Mouse (Mus musculus): ENCODE results near the gene Rrnad1. TPM values are rescaled to one million over a fixed set of nuclear protein-coding genes. Genes with fewer than 3 reads are reported as not detected.
A peak's percentile ranks its signal among the peaks of the same experiment; 100 is the strongest.

Rrnad1 gene
- total RNA-seq (2021): 10 to 100 TPM; 16.6 to 18.8 TPM

DNA sequence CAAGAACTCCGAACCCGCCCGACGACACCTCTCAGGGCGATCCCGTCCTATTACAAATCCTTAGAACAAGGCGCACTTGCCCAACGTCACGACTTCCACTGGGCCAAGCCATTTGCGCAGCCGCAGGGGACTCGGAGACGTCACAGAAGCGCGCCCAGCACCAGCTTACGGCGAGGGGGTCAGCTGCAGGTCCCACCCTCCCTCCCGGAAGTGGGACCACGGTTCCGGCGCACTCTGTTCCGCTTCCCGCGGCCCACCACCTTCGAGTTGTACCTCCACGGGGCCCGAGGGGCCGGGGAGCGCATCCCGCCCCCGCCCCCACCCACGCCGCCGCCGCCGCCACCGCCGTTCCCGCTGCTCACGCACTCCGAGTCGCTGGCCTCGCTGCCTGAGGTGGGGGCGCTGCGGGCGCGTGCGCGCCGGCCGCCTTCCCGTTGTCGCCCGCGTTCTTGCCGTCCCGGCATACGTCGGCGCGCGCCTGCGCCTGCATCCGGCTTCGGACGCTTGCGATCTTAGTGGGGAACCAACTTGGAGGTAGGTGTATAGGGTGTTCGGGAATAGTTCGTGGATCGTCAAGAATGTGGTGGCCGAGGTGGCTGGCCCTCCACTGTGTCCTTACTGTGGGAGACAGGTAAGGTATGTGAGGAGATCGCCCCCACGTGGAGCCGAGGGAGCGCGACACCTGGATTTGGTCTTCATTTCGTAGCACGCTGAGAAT is at the start of gene Rrnad1, which contains the start of gene Isg20l2:
Gene Rrnad1 (minus strand): TSS at position 640 of the 718 bp plus-strand sequence.
Gene Isg20l2 (plus strand): TSS at position 237 of the 718 bp plus-strand sequence.
- intact Hi-C loops (cut with DNase I): no loop called here
- peak; percentile 98 for DNase-seq (ENCODE audit: extremely low spot score in 1 of 2, low spot score in 2 of 2)

DNA sequence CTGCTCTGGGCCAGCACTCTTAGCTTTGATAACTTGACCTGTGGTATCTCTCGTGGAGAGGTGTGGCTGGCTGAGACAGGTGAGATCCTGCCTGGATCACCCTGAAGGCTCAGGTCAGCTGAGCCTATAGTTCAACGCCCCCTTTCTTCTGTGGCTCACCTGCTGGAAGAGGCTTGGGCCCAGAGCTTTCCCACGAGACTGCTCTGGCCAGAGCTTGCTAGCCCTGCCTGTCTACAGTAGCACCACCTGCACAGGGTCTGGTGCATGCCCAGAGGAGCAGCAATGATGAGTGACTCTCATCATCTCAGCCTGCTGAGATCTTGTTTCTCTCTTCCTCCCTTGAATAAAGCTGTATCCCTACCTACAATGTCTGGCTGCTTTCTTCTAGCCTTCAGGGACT is 49.6 kb upstream of the Rrnad1 start:
- intact Hi-C loops (cut with DNase I): no loop called here
- no peak for DNase-seq (ENCODE audit: extremely low spot score in 1 of 2, low spot score in 2 of 2)

DNA sequence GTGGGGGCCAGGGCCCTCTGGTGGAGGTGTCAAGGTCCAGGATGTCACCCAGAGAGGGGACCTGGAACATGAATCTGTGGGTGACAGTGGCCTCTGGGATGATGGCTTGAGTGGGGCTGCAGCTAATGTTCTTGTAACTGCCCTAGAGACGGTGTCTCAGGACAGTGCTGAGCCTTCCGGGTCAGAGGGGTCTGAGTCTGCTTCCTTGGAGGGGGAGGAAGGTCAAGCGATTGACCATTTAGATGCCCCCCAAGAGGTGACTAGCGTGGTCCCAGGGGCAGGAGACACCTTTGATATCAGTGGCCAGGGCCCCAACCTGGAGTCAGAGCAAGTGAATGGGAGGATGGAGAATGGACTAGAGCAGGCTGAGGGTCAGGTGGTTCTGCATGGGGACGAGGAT is 49.0 kb upstream of the Rrnad1 start:
- intact Hi-C loops (cut with DNase I): no loop called here
- no peak for DNase-seq (ENCODE audit: extremely low spot score in 1 of 2, low spot score in 2 of 2)

GRCm38 (mm10) chr3:87974381-87974987 is 44.0 kb upstream of the Rrnad1 start:
- DNase-seq (ENCODE audit: extremely low spot score in 1 of 2, low spot score in 2 of 2): peak in 1 of 2 experiments; percentile 58
- intact Hi-C loops (cut with DNase I): no loop called here

DNA sequence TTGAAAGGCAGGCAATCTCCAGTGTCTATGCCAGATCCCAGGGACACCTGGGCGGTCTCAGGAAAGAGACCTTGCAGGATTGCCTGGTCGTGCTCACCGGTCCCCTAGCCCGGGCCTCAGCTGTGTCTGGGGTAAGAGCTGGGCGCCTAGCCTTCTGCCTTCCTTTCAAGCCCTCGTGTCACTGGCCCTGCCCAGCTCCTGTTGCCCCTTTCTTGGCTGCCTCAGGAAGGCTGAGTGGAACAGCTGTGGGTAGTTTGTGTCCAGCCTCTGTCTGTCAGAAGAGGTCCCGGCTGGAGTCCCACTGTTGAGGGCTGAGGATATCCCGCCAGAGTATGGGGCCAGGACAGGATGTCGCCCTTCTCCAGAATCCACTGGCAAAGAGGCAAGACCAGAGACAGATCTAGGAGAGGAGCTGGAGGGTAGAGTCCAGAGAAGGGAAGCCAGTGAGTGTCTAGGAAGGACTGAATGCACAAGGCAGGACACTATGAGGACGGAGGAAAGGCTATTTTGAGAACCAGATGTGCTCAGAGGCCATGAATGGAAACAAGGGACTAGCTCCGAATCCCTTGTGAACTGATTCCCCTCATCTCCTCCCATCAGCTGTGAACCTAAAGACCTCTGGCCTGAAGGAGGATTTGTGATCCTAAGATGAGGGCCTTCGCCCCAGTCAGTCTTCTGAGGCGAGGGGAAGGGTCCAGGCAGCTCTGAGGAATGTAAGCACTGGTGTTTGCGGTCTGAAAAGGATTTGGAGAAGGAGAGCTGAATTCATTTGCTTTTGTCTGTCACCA is 43.3 kb upstream of the Rrnad1 start:
- intact Hi-C loops (cut with DNase I): no loop called here
- DNase-seq (ENCODE audit: extremely low spot score in 1 of 2, low spot score in 2 of 2): peak in 1 of 2 experiments; percentile 28

- DNase-seq (ENCODE audit: extremely low spot score in 1 of 2, low spot score in 2 of 2): peak in 1 of 2 experiments; percentile 28
- intact Hi-C loops (cut with DNase I): no loop called here
These were observed 42.3 kb upstream of the Rrnad1 start for GRCm38 (mm10) chr3:87972776-87973175.

- peak in 1 of 2 experiments; percentile 39 for DNase-seq (ENCODE audit: extremely low spot score in 1 of 2, low spot score in 2 of 2)
- intact Hi-C loops (cut with DNase I): no loop called here
These were observed 41.7 kb upstream of the Rrnad1 start for GRCm38 (mm10) chr3:87972203-87972664.

GRCm38 (mm10) chr3:87971489-87972202 is 41.1 kb upstream of the Rrnad1 start:
- intact Hi-C loops (cut with DNase I): loop anchor here (2.0 kb wide), 1 partner anchor 101 kb away; no protein-coding TSS in a partner anchor
- peak in 1 of 2 experiments; percentile 47 for DNase-seq (ENCODE audit: extremely low spot score in 1 of 2, low spot score in 2 of 2)

- peak in 1 of 2 experiments; percentile 90 for DNase-seq (ENCODE audit: extremely low spot score in 1 of 2, low spot score in 2 of 2)
- intact Hi-C loops (cut with DNase I): loop anchor here (2.0 kb wide), 1 partner anchor 102 kb away; no protein-coding TSS in a partner anchor
These were observed 40.5 kb upstream of the Rrnad1 start, which contains the start of gene Nes for GRCm38 (mm10) chr3:87970939-87971488. TSS of gene Nes (plus strand) at chr3:87971078.

GRCm38 (mm10) chr3:87970184-87970938 is 39.8 kb upstream of the Rrnad1 start:
- intact Hi-C loops (cut with DNase I): loop anchor here (2.0 kb wide), 1 partner anchor 102 kb away; no protein-coding TSS in a partner anchor

DNA sequence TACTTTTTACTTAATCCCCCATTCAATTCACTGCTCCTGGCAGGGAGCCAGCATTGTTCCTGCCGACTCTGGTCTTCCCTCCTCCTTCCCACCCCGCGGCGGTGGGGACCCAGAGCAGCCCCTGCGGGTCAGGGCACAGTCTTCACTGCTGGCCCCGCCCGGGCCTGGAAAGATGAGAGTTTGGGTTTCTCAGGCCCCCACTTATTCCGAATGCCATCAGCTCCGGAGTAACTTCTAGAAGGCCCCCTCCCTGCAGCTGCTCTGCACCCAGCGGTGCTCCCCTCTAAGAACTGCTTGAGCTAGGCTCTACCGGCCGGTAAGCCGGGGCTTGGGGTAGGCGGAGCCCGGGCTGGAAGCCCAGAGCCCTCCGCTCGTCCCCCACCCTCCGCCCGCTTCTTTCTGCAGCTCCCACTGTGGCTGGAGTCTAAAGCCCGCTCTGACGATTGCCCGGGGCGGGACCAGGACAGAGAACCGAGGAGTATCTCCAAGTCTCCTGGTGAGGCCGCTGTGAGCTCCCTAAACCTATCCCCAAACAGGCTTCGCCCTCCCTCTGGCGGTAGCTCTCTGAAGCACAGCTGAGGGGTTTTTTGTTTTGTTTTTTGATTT is 30.2 kb upstream of the Rrnad1 start:
- intact Hi-C loops (cut with DNase I): no loop called here
- DNase-seq (ENCODE audit: extremely low spot score in 1 of 2, low spot score in 2 of 2): peak; percentile 82 to 95

More at GRCm38 (mm10) chr3:87970184-87970938, 39.8 kb upstream of the Rrnad1 start:
- DNase-seq (ENCODE audit: extremely low spot score in 1 of 2, low spot score in 2 of 2): no peak

- intact Hi-C loops (cut with DNase I): no loop called here
- DNase-seq (ENCODE audit: extremely low spot score in 1 of 2, low spot score in 2 of 2): no peak
These were observed 29.7 kb upstream of the Rrnad1 start for GRCm38 (mm10) chr3:87960191-87960585.

- intact Hi-C loops (cut with DNase I): no loop called here
- DNase-seq (ENCODE audit: extremely low spot score in 1 of 2, low spot score in 2 of 2): no peak
These were observed 28.9 kb upstream of the Rrnad1 start for GRCm38 (mm10) chr3:87959371-87959770.

DNA sequence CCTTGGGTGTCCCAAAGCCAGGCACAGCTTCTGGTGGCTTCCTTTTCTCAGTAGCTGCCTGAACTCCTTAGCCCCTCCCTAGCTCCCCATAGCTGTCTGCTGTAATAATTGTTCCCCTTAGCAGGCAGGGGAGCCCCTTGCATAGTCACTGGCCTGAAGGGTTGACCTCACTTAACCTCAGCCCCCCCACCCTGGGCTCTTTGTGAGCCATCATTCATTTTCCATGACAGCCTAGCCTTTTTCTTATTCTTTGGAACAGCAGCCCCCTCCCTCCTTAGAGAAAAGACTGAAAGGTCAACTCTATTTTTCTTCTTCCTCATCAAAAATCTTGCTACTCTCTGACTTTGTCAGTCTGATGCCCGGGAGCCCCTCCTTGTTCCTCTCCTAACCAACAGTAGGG is 28.4 kb upstream of the Rrnad1 start:
- DNase-seq (ENCODE audit: extremely low spot score in 1 of 2, low spot score in 2 of 2): no peak
- intact Hi-C loops (cut with DNase I): no loop called here

DNA sequence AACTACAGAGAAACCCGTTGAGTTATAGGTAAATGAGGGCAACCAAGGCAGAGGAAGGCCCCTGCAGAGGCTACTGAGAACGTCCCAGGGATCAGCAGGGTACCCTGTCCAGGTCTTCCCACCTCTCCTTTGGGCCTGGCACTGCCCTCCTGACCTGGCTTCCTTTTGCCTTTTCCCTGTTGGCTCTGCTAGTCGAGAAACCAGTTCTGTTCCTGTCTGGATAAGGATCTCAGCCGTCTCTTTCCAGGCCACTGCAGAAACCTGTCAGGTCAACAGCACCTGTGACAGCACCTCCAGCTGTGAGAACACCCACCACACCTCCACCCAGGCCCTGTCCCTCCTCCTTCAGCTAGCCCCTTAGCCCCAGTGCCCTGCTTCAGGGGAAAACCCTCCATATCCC is 28.0 kb upstream of the Rrnad1 start:
- DNase-seq (ENCODE audit: extremely low spot score in 1 of 2, low spot score in 2 of 2): no peak
- intact Hi-C loops (cut with DNase I): no loop called here

- intact Hi-C loops (cut with DNase I): no loop called here
- DNase-seq (ENCODE audit: extremely low spot score in 1 of 2, low spot score in 2 of 2): no peak
These were observed 27.5 kb upstream of the Rrnad1 start for GRCm38 (mm10) chr3:87958056-87958455.

GRCm38 (mm10) chr3:87952440-87952839 is 21.9 kb upstream of the Rrnad1 start:
- intact Hi-C loops (cut with DNase I): no loop called here
- DNase-seq (ENCODE audit: extremely low spot score in 1 of 2, low spot score in 2 of 2): no peak
